Mouse (Mus musculus) frontal cortex, postnatal 36 days (tissue): ENCODE data around the gene Tubal3.

Experiments
- DNase-seq, 2 experiments: peaks; one replicate each; pipeline ENCODE4 v3.0.0; 2022; ENCODE audit warnings: low spot score in 2 of 2

Gene Tubal3

DNA sequence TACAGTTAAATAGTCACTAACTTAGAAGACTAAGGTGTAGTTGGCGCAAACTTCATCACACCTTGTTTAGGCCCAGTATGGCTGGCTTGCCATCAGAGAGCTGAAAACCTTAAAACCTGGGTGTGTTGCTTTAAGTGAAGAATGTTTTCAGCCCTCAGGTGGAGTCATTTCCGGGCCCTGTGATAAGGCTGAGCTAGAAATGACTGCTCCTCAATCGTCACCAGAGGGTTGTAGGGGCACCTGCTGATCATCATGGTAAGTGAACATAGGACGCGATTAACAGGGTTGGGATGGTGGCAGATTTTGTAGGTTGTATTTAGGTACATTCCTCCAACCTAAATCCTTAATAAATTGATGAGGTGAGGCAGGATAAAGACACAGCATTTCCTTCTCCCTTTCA lies 6.4 kb downstream of the Tubal3 start:
- DNase-seq: no peak

DNA sequence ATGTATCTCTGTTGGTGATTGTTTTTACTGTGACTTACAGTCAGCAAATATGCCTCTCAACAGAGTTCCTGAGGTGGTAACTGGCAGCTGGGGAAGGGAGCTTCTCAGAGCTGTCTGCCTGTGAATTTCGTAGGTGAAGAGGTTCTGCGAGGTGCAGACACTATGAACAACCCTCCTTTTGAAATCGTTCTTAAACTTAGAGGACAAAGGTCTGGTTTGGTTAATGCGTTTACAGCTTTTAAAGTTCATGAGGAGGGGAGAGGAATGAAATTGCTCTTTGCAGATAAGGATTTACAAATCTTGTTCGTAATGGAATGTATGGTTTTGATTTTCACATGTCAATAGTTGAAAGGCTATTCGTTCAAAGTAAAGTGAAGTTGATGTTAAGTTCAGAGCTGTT lies 7.6 kb downstream of the Tubal3 start:
- no peak for DNase-seq

DNA sequence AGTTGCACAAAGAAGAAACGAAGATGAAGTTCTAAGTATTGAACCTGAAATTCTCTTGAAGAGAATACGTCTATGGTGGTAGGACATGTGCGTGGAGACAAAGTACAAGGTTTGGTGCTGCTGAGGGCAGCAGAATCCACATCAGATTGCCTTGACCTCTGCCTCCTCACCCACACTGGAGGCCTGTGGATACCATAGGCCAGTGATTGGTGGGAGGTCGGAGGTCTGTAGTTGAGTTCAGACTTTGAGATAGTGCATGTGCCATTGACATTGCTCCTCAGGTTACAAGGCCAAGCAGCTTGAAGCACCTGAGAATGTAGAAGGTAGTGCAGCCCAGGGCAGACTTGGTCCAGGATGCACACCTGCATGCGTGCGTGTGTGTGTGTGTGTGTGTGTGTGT lies 8.0 kb downstream of the Tubal3 start:
- DNase-seq: no peak

DNA sequence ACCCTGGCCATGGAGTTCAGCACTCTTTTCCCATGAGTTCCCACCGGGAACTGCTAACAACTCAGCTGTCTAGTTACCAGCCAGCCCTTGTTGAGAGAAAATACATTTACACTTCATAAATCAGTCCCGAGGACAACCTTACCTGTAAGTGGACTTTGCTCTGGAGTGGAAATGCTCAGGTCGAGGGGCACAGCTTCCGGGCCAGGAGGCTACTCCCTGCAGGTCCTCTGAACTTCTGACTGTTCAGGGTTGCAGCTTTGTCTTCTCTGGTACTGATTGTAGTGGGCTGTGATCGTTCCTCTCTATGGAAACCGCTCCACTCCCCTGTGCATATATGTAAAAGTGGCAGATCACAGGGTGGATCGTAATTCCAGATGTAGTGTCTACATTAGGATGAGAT lies 26.6 kb downstream of the Tubal3 start:
- DNase-seq: no peak

DNA sequence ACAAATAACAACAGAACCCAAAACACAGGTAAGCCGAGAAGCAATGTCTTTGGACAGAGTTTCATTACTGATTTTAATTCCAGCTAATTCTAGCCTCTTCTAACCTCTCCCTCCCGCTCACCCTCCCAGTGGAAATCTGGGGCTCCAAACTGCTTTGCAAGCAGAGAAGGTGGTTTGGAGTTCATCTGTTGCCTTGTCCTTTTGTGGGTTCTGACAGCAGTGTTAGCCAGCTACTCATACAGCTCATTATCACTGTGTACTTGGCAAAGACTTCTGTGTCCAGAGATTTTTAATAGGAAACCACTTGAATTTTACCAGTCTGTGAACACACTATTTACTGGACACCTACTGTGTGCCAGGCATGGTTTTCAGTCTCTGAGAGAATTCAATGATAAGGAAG lies 27.2 kb downstream of the Tubal3 start, which contains the start of gene Ucn3:
Gene Ucn3 (minus strand): TSS at position 101 of the 400 bp plus-strand sequence.
- no peak for DNase-seq

DNA sequence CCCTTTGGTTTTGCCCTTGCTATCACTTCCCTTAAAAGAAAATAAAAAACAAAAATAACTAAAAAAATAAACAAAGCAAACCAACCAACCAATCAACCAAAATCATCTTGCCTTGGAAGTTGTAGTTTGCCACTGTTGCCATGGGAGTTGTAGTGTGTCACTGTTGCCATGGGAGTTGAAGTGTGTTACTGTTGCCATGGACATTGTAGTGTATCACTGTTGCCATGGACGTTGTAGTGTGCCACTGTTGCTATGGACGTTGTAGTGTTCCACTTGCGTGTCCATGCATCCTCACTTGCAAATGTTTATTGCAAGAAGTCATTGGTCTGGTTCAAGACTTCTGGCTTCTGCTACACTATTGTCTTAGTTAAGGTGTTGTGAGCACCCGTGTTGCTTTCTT lies 29.2 kb downstream of the Tubal3 start:
- DNase-seq: no peak

DNA sequence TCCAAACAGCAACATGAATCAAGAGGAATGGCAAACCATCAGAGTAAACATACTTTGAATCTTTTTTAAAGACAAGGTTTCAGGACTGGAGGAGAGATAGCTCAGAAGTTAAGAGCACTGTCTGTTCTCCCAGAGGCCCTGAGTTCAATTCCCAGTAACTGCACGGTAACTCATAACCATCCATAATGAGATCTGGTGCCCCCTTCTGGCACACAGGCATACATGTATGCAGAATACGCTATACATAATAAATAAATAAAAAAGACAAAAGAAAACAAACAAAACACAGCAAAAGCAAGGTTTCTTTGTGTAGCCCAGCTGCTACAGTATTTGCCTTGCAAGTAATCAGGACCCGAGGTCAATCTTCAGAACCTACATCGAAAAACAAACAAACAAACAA lies 31.4 kb downstream of the Tubal3 start:
- DNase-seq: no peak

DNA sequence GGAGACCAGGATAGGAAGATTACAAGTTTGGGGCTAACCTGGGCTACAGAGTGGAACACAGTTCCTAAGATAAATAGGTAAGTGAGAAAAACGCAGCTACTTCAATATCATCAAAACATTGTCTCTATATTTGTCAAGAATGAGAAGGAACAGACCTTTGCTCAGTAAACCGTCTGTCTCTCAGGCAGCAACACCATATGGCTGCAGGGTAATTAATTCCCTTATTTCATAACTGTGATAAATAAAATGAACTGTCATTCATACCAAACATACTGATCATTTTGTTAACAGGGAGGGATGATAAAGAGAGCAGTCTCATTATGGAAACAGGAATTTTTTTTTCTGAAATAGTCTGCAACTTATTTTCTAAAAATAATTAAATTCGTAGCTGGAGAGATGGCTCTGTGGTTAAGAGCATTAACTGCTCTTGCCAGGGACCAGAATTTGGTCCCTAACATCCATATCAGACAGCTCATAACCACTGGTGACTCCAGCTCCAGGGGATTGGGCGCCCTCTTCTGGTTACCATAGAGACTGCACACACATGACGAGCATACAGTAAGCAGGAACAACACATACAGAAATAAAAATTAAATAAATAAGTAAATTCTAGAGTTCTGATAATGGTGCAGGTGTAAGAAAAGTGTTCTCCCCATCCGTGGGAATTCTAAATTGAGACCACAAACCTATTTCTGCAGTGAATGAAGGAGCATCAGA lies 33.3 kb downstream of the Tubal3 start:
- no peak for DNase-seq

DNA sequence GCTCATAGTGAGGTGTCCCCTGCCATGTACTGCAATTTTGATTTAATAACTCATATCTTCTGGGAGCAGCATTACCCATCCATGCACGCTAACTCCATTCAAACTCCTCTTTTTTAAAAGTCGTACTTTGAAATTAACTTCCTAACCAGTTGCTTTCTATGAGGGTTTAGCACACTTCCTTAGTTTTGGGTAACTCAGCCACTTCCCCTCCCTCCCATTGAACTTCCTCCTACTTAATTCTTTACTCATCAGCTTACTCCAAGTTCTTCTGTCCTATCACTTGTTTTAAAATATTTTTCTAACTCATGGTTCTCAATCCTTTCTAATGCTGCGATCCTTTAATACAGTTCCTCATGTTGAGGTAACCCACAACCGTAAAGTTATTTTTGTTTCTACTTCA lies 50.8 kb downstream of the Tubal3 start:
- DNase-seq: no peak
